8 mouse cellular contexts compared by ENCODE assay signal in the genomic region with DNA sequence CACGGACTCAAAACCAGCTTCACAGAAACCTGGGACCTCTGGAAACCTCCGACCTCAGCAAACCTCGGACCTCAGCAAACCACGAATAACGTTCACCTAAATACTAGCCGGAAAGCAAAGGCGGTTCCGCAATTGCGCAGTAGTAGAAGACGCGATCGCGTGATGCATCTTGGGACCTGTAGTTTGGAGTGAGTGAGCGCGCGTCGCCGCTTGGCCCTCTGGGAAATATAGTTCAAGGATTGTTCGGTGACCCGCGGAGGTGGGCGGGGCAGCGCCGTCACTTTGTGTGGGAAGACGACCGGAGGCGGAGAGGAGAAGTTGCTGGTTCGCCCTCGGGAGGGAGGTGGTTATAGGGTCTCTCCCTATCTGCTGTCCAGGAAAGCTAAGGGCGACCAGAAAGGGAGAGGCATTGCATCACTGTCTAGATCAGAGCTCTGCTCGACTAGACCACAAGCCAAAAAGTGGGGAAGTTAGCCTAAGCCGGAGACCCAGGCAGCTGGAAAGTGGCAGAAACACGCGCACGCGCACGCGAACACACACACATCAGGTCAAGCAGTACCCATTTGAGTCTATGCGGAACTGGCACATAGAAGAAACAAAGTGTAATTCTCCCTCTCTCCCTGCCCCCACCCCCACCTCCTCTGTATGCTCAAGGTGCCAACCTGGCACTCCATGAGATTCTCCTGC. TPM values are rescaled to one million over a fixed set of nuclear protein-coding genes. Genes with fewer than 3 reads are reported as not detected.
DNase-seq lines count a peak whose midpoint lies in the region; ATAC-seq and TF ChIP-seq lines count a peak whose summit lies in the region.

TSS of gene Clp1 (minus strand) at position 179 of the 687 bp plus-strand sequence.

- dilution Hi-C loops in CH12.LX (cut with MboI; ENCODE audit: extremely low pct_ligation_motif_present, extremely low pct_unique_long_range_greater_than_20kb, low sequenced_read_pairs), result no loop called here

- TF ChIP-seq EP300 in CH12.LX (IDR thresholded peaks at IDR 0.05; ENCODE audit: low read length), result no peak; the same call in 1 of the 2 replicates

- WGBS in forebrain, embryonic 11.5 days, result under 1% methylated on average over 39 of the region's 39 CpGs
- WGBS in heart, embryonic 16.5 days, result under 1% methylated on average over 39 of the region's 39 CpGs
- under 1% methylated on average over 39 of the region's 39 CpGs for WGBS in liver, embryonic 15.5 days (ENCODE audit: insufficient replicate concordance)
- WGBS in neural tube, embryonic 12.5 days, result under 1% methylated on average over 39 of the region's 39 CpGs

- H3K9ac ChIP-seq in CH12.LX (ENCODE audit: insufficient read depth, low read depth), result peak within 1 kb of the TSS; percentile 98
- H3K9ac ChIP-seq in forebrain, embryonic 11.5 days (ENCODE audit: low read length), result peak within 1 kb of the TSS; percentile 57
- peak within 1 kb of the TSS; percentile 79 for H3K9ac ChIP-seq in heart, embryonic 16.5 days (ENCODE audit: low read length)
- peak within 1 kb of the TSS; percentile 71 for H3K9ac ChIP-seq in liver, embryonic 15.5 days
- peak within 1 kb of the TSS; percentile 62 for H3K9ac ChIP-seq in neural tube, embryonic 12.5 days

- peaks cover 8 to 33% of the 10 kb centered on the region in 2 experiments for H3K4me1 ChIP-seq in CH12.LX (ENCODE audit: control insufficient read depth in 1 of 2, insufficient read depth in 2 of 2)
- no peaks in the 10 kb centered on the region; the same call in 1 of the 2 replicates for H3K4me1 ChIP-seq in forebrain, embryonic 11.5 days (replicated peaks; ENCODE audit: control insufficient read depth, insufficient read depth, low read length)
- H3K4me1 ChIP-seq in heart, embryonic 16.5 days (ENCODE audit: control insufficient read depth, insufficient read depth, low read length), result peaks cover 16% of the 10 kb centered on the region
- peaks cover 78% of the 10 kb centered on the region for H3K4me1 ChIP-seq in liver, embryonic 15.5 days (replicated peaks)
- H3K4me1 ChIP-seq in neural tube, embryonic 12.5 days, result peaks cover 20% of the 10 kb centered on the region

- H3K79me2 ChIP-seq in CH12.LX (replicated peaks; ENCODE audit: control insufficient read depth, extremely low read depth, insufficient read depth, poor library complexity, severe bottlenecking), result peaks cover 30% of the 10 kb centered on the region

- peak; percentile 98 for TF ChIP-seq POLR2A in CH12.LX (IDR thresholded peaks at IDR 0.05; ENCODE audit: low read depth, low read length)

- peaks cover 16 to 31% of the 10 kb centered on the region in 2 experiments for H3K36me3 ChIP-seq in CH12.LX (replicated peaks in 1 of 2; ENCODE audit: control insufficient read depth in 1 of 2, insufficient read depth in 1 of 2, low read length in 1 of 2)
- peaks cover 7% of the 10 kb centered on the region; the same call in 1 of the 2 replicates for H3K36me3 ChIP-seq in forebrain, embryonic 11.5 days (ENCODE audit: control insufficient read depth, insufficient read depth, low read length)
- peaks cover 21% of the 10 kb centered on the region for H3K36me3 ChIP-seq in heart, embryonic 16.5 days (ENCODE audit: control insufficient read depth, insufficient read depth)
- H3K36me3 ChIP-seq in liver, embryonic 15.5 days (replicated peaks), result peaks cover 38% of the 10 kb centered on the region
- H3K36me3 ChIP-seq in neural tube, embryonic 12.5 days, result peaks cover 20% of the 10 kb centered on the region

- peak within 1 kb of the TSS; percentile 97 for H3K27ac ChIP-seq in CH12.LX (ENCODE audit: insufficient read depth, low read depth)
- H3K27ac ChIP-seq in forebrain, embryonic 11.5 days (ENCODE audit: low read depth, low read length), result peak within 1 kb of the TSS; percentile 61; the same call in 1 of the 2 replicates
- peak within 1 kb of the TSS; percentile 88 for H3K27ac ChIP-seq in heart, embryonic 16.5 days (ENCODE audit: low read length)
- H3K27ac ChIP-seq in liver, embryonic 15.5 days (replicated peaks), result peak within 1 kb of the TSS; percentile 94
- H3K27ac ChIP-seq in neural tube, embryonic 12.5 days, result no peak within 1 kb of the TSS; the same call in 1 of the 2 replicates

- in situ Hi-C loops in CH12.LX (cut with MboI; ENCODE audit: low pct_ligation_motif_present, low pct_unique_long_range_greater_than_20kb, low sequenced_read_pairs), result no loop called here

- H3K9me3 ChIP-seq in CH12.LX (replicated peaks; ENCODE audit: low read length), result no peaks in the 10 kb centered on the region
- H3K9me3 ChIP-seq in forebrain, embryonic 11.5 days (ENCODE audit: control insufficient read depth, low read length), result no peaks in the 10 kb centered on the region
- H3K9me3 ChIP-seq in heart, embryonic 16.5 days (replicated peaks; ENCODE audit: control insufficient read depth, low read length), result no peaks in the 10 kb centered on the region
- no peaks in the 10 kb centered on the region for H3K9me3 ChIP-seq in liver, embryonic 15.5 days (replicated peaks)
- H3K9me3 ChIP-seq in neural tube, embryonic 12.5 days, result no peaks in the 10 kb centered on the region

- H3K4me3 ChIP-seq in CH12.LX (replicated peaks in 1 of 3; ENCODE audit: low read depth in 2 of 3, low read length in 2 of 3, poor library complexity in 1 of 3), result peak within 1 kb of the TSS; percentile 69 to 93 (median 76)
- peak within 1 kb of the TSS; percentile 52 for H3K4me3 ChIP-seq in forebrain, embryonic 11.5 days (ENCODE audit: low read depth, low read length)
- peak within 1 kb of the TSS; percentile 81 for H3K4me3 ChIP-seq in heart, embryonic 16.5 days (ENCODE audit: low read length)
- H3K4me3 ChIP-seq in liver, embryonic 15.5 days (replicated peaks), result peak within 1 kb of the TSS; percentile 67
- peak within 1 kb of the TSS; percentile 59 for H3K4me3 ChIP-seq in neural tube, embryonic 12.5 days

- no peak for TF ChIP-seq RAD21 in CH12.LX (IDR thresholded peaks at IDR 0.05; ENCODE audit: low read depth, low read length)

- DNase-seq in CH12.LX (ENCODE audit: extremely low read depth), result peak; percentile 99
- DNase-seq in c-Kit-positive CD71-positive TER-119-negative erythroid progenitor cells, embryonic 14.5 days (ENCODE audit: low read depth), result peak; percentile 99
- peak; percentile 98 for DNase-seq in forebrain, embryonic 11.5 days (ENCODE audit: low spot score)
- DNase-seq in kidney, postnatal 36 days, result peak; percentile 98 to 99
- peak; percentile 96 for DNase-seq in telencephalon, adult 2 months (ENCODE audit: low read depth, low spot score)

- TF ChIP-seq CTCF in CH12.LX (conservative IDR thresholded peaks at IDR 0.05 in 1 of 2, IDR thresholded peaks at IDR 0.05 in 1 of 2; ENCODE audit: low read depth in 2 of 2, low read length in 2 of 2), result no peak

- ATAC-seq in forebrain, embryonic 11.5 days (replicated peaks; ENCODE audit: low FRiP score), result peak; percentile 96
- peak; percentile 98 for ATAC-seq in heart, embryonic 16.5 days (replicated peaks; ENCODE audit: extremely low read depth, insufficient read depth, low FRiP score)
- peak; percentile 94 for ATAC-seq in liver, embryonic 15.5 days (ENCODE audit: insufficient read depth)
- ATAC-seq in neural tube, embryonic 12.5 days (ENCODE audit: low FRiP score, low read depth), result peak; percentile 96

- H3K27me3 ChIP-seq in CH12.LX (replicated peaks), result no peaks in the 10 kb centered on the region
- no peaks in the 10 kb centered on the region for H3K27me3 ChIP-seq in forebrain, embryonic 11.5 days (ENCODE audit: control insufficient read depth, insufficient read depth, low read length)
- no peaks in the 10 kb centered on the region for H3K27me3 ChIP-seq in heart, embryonic 16.5 days (ENCODE audit: control insufficient read depth, insufficient read depth, low read length)
- no peaks in the 10 kb centered on the region for H3K27me3 ChIP-seq in liver, embryonic 15.5 days
- no peaks in the 10 kb centered on the region for H3K27me3 ChIP-seq in neural tube, embryonic 12.5 days (replicated peaks)

- peak within 1 kb of the TSS; percentile 95 for H3K4me2 ChIP-seq in CH12.LX (ENCODE audit: insufficient read depth, low read depth, poor library complexity, severe bottlenecking)
- peak within 1 kb of the TSS; percentile 59 for H3K4me2 ChIP-seq in forebrain, embryonic 11.5 days (ENCODE audit: low read depth, low read length, severe bottlenecking)
- H3K4me2 ChIP-seq in heart, embryonic 16.5 days (ENCODE audit: low read depth, low read length), result peak within 1 kb of the TSS; percentile 96
- H3K4me2 ChIP-seq in liver, embryonic 15.5 days, result peak within 1 kb of the TSS; percentile 81
- peak within 1 kb of the TSS; percentile 79 for H3K4me2 ChIP-seq in neural tube, embryonic 12.5 days (replicated peaks)

TF ChIP-seq in CH12.LX, 34 proteins besides CTCF, POLR2A, EP300 and RAD21 (continues in another document):
- TF ChIP-seq MAZ (IDR thresholded peaks at IDR 0.05; ENCODE audit: low read depth, low read length), result peak; percentile 64; the same call in 1 of the 2 replicates
- no peak for TF ChIP-seq RCOR1 (conservative IDR thresholded peaks at IDR 0.05; ENCODE audit: low read depth, low read length)
- TF ChIP-seq CHD2 (IDR thresholded peaks at IDR 0.05; ENCODE audit: low read length), result peak; percentile 82
- TF ChIP-seq PAX5 (IDR thresholded peaks at IDR 0.05; ENCODE audit: low read length), result no peak
- TF ChIP-seq ETS1 (conservative IDR thresholded peaks at IDR 0.05; ENCODE audit: low read depth, low read length), result peak; percentile 41; the same call in 1 of the 2 replicates
- no peak for TF ChIP-seq JUND (conservative IDR thresholded peaks at IDR 0.05; ENCODE audit: low read depth, low read length)
- TF ChIP-seq ZMIZ1 (IDR thresholded peaks at IDR 0.05; ENCODE audit: low read depth, low read length), result peak; percentile 85
- peak; percentile 14; the same call in 1 of the 2 replicates for TF ChIP-seq JUN (IDR thresholded peaks at IDR 0.05; ENCODE audit: insufficient read depth, low read depth, low read length)
- peak; percentile 84 for TF ChIP-seq TCF12 (IDR thresholded peaks at IDR 0.05; ENCODE audit: low read depth, low read length)
- TF ChIP-seq MEF2A (IDR thresholded peaks at IDR 0.05; ENCODE audit: borderline replicate concordance, low read depth, low read length), result 0 out of 2 replicates have a peak, but pooled peaks have one; percentile 63
- no peak for TF ChIP-seq SMC3 (IDR thresholded peaks at IDR 0.05; ENCODE audit: low read depth, low read length)
- TF ChIP-seq IRF4 (IDR thresholded peaks at IDR 0.05; ENCODE audit: low read depth, low read length), result peak; percentile 68
- TF ChIP-seq USF1 (IDR thresholded peaks at IDR 0.05; ENCODE audit: low read depth, low read length), result 0 out of 2 replicates have a peak, but pooled peaks have one; percentile 10

RNA-seq across cellular contexts. Expression of gene Clp1, which starts in this region (rescaled TPM):
- total RNA-seq in CH12.LX (2012; rRNA removed), result 32.0 and 42.1 TPM in 2 replicates
- total RNA-seq in CH12.LX (2014; rRNA removed), result 65.2 and 67.1 TPM in 2 replicates
- polyA plus RNA-seq in CH12.LX (2012; ENCODE audit: insufficient read length, low read depth), result 37.0 and 46.5 TPM in 2 replicates
- polyA plus RNA-seq in forebrain, embryonic 11.5 days (2014; fragmentation: Nextera tagmentation; extraction: Ambion mirVana), result 44.5 and 45.1 TPM in 2 replicates
- polyA plus RNA-seq in heart, embryonic 16.5 days (2015; fragmentation: Nextera tagmentation; extraction: Ambion mirVana), result 17.9 and 19.5 TPM in 2 replicates
- polyA plus RNA-seq in liver, embryonic 15.5 days (2015; fragmentation: Nextera tagmentation; extraction: Ambion mirVana), result 53.9 and 59.7 TPM in 2 replicates
- polyA plus RNA-seq in neural tube, embryonic 12.5 days (2016; fragmentation: Nextera tagmentation; extraction: Ambion mirVana), result 36.4 and 37.1 TPM in 2 replicates
